28 mouse cellular contexts compared by ENCODE assay signal in genomic region chr5:146759159-146759558, GRCm38 (mm10). TPM values are rescaled to one million over a fixed set of nuclear protein-coding genes. Genes with fewer than 3 reads are reported as not detected.
A peak's percentile ranks its signal among the peaks of the same experiment; 100 is the strongest.
DNase-seq lines count a peak whose midpoint lies in the region; ATAC-seq and TF ChIP-seq lines count a peak whose summit lies in the region.
"Had no signal": no experiment of that assay in that cellular context is flagged by ENCODE, and none has a peak within 500 bp of the region (broad histone marks: within the 10 kb centered on the region; RNA-seq: fewer than 3 reads in every experiment).

No protein-coding gene starts in this region.

- TF ChIP-seq POLR2A in kidney, adult 2 months (IDR thresholded peaks at IDR 0.05; ENCODE audit: low read depth, low read length) = no peak

- H3K9ac ChIP-seq in kidney, postnatal 0 days (ENCODE audit: low read depth, low read length) = no peak overlapping the region
- no peak overlapping the region for H3K9ac ChIP-seq in stomach, postnatal 0 days (ENCODE audit: low read length)
- H3K9ac ChIP-seq: embryonic facial prominence, embryonic 15.5 days; forebrain, embryonic 12.5 days; forebrain, postnatal 0 days; heart, embryonic 15.5 days; hindbrain, embryonic 12.5 days; lung, embryonic 15.5 days; neural tube, embryonic 15.5 days had no signal

- peak; percentile 46; the same call in 1 of the 2 replicates for ATAC-seq in kidney, postnatal 0 days (replicated peaks; ENCODE audit: low FRiP score, low read depth)
- ATAC-seq in stomach, postnatal 0 days (ENCODE audit: low FRiP score, low TSS enrichment) = no peak; the same call in 1 of the 2 replicates
- ATAC-seq: forebrain, postnatal 0 days had no signal

- H3K9me3 ChIP-seq in kidney, postnatal 0 days (replicated peaks; ENCODE audit: low read length) = no peaks in the 10 kb centered on the region
- H3K9me3 ChIP-seq in stomach, postnatal 0 days (ENCODE audit: control insufficient read depth, low read length) = no peaks in the 10 kb centered on the region
- H3K9me3 ChIP-seq: embryonic facial prominence, embryonic 10.5 days; embryonic facial prominence, embryonic 15.5 days; forebrain, embryonic 12.5 days; G1E; heart, embryonic 15.5 days; hindbrain, embryonic 12.5 days; lung, embryonic 15.5 days; neural tube, embryonic 15.5 days had no signal

- H3K4me3 ChIP-seq in kidney, adult 2 months (ENCODE audit: insufficient read depth, low read depth, low read length) = no peak overlapping the region
- H3K4me3 ChIP-seq in kidney, postnatal 0 days (replicated peaks; ENCODE audit: low read depth, low read length) = no peak overlapping the region
- H3K4me3 ChIP-seq in stomach, postnatal 0 days (ENCODE audit: low read depth, low read length) = no peak overlapping the region
- H3K4me3 ChIP-seq: embryonic facial prominence, embryonic 10.5 days; embryonic facial prominence, embryonic 15.5 days; forebrain, embryonic 12.5 days; heart, embryonic 15.5 days; hindbrain, embryonic 12.5 days; lung, embryonic 15.5 days; neural tube, embryonic 15.5 days had no signal

- H3K27me3 ChIP-seq in kidney, adult 2 months (replicated peaks; ENCODE audit: control insufficient read depth, insufficient read depth, low read length) = no peaks in the 10 kb centered on the region
- no peaks in the 10 kb centered on the region for H3K27me3 ChIP-seq in kidney, postnatal 0 days (ENCODE audit: insufficient read depth, low read length)
- H3K27me3 ChIP-seq in stomach, postnatal 0 days (ENCODE audit: control insufficient read depth, insufficient read depth, low read length) = no peaks in the 10 kb centered on the region
- H3K27me3 ChIP-seq: embryonic facial prominence, embryonic 15.5 days; forebrain, embryonic 12.5 days; heart, embryonic 15.5 days; hindbrain, embryonic 12.5 days; lung, embryonic 15.5 days; neural tube, embryonic 15.5 days had no signal

- no peak overlapping the region for H3K27ac ChIP-seq in kidney, adult 2 months (ENCODE audit: insufficient read depth, low read depth, low read length)
- H3K27ac ChIP-seq in kidney, postnatal 0 days = no peak overlapping the region
- 0 out of 2 replicates have a peak overlapping the region, but pooled peaks have one; percentile 18 for H3K27ac ChIP-seq in stomach, postnatal 0 days (replicated peaks)
- H3K27ac ChIP-seq: embryonic facial prominence, embryonic 10.5 days; embryonic facial prominence, embryonic 15.5 days; forebrain, embryonic 12.5 days; heart, embryonic 15.5 days; hindbrain, embryonic 12.5 days; lung, embryonic 15.5 days; neural tube, embryonic 15.5 days had no signal

- no peak overlapping the region for H3K4me2 ChIP-seq in kidney, postnatal 0 days (ENCODE audit: low read length)
- no peak overlapping the region for H3K4me2 ChIP-seq in stomach, postnatal 0 days (replicated peaks; ENCODE audit: low read depth)
- H3K4me2 ChIP-seq: embryonic facial prominence, embryonic 15.5 days; forebrain, embryonic 12.5 days; heart, embryonic 15.5 days; hindbrain, embryonic 12.5 days; lung, embryonic 15.5 days; neural tube, embryonic 15.5 days had no signal

- TF ChIP-seq CTCF in kidney, adult 2 months (conservative IDR thresholded peaks at IDR 0.05; ENCODE audit: insufficient read depth, insufficient read length, low read depth, low read length) = no peak
- no peak for TF ChIP-seq CTCF in kidney, postnatal 0 days (IDR thresholded peaks at IDR 0.05; ENCODE audit: low read depth)
- TF ChIP-seq CTCF in stomach, postnatal 0 days (IDR thresholded peaks at IDR 0.05; ENCODE audit: low read depth) = no peak

- intact Hi-C loops in heart, postnatal 14 days (cut with DNase I) = no loop called here

- TF ChIP-seq EP300 in stomach, postnatal 0 days (optimal IDR thresholded peaks at IDR 0.05) = no peak

- no peaks in the 10 kb centered on the region for H3K36me3 ChIP-seq in kidney, adult 2 months (ENCODE audit: control insufficient read depth, insufficient read depth, low read length)
- peaks cover 26% of the 10 kb centered on the region for H3K36me3 ChIP-seq in kidney, postnatal 0 days (ENCODE audit: insufficient read depth, low read length)
- peaks cover 4% of the 10 kb centered on the region for H3K36me3 ChIP-seq in stomach, postnatal 0 days (ENCODE audit: control insufficient read depth, insufficient read depth, low read length)

- 55% methylated on average over 6 of the region's 6 CpGs for WGBS in kidney, adult 2 months
- WGBS in kidney, postnatal 0 days = 61% methylated on average over 6 of the region's 6 CpGs
- WGBS in stomach, postnatal 0 days = 91% methylated on average over 6 of the region's 6 CpGs

- no peaks in the 10 kb centered on the region; the same call in 1 of the 2 replicates for H3K4me1 ChIP-seq in kidney, adult 2 months (ENCODE audit: control insufficient read depth, insufficient read depth, low read length)
- H3K4me1 ChIP-seq in kidney, postnatal 0 days (replicated peaks; ENCODE audit: insufficient read depth, low read length) = peaks cover 2% of the 10 kb centered on the region; the same call in 1 of the 2 replicates
- H3K4me1 ChIP-seq in stomach, postnatal 0 days (replicated peaks; ENCODE audit: control insufficient read depth, insufficient read depth) = no peaks in the 10 kb centered on the region; the same call in 1 of the 2 replicates
- H3K4me1 ChIP-seq: embryonic facial prominence, embryonic 15.5 days; forebrain, embryonic 12.5 days; hindbrain, embryonic 12.5 days; lung, embryonic 15.5 days; neural tube, embryonic 15.5 days had no signal

- DNase-seq in kidney, adult 11 months = peak; percentile 42
- no peak for DNase-seq in kidney, postnatal 10 days
- DNase-seq in kidney, adult 2 months = peak; percentile 71
- DNase-seq in kidney, postnatal 0 days (ENCODE audit: low spot score) = no peak
- no peak for DNase-seq in stomach, postnatal 0 days (ENCODE audit: low spot score)
- DNase-seq in right cerebral cortex, adult 2 months (ENCODE audit: low spot score in 2 of 2) = no peak
- DNase-seq in heart, postnatal 14 days = no peak
- DNase-seq: adrenal gland, postnatal 10 days; cerebellum, adult 8-10 months; cerebellum, postnatal 25 days; forebrain, postnatal 0 days; gastrocnemius, postnatal 10 days; heart, postnatal 36 days; liver; midbrain, embryonic 14.5 days; retina, postnatal 1 day; right cerebral cortex, postnatal 25 days; spleen, adult 18-20 months; thymus, adult 18-20 months; thymus, postnatal 25 days had no signal

RNA-seq across cellular contexts. Expression of gene Usp12, which starts 35.6 kb away (rescaled TPM):
- 15.8 and 18.9 TPM in 2 replicates for polyA plus RNA-seq in kidney, adult 2 months (2012; rRNA removed)
- 18.7 and 20.0 TPM in 2 replicates for polyA plus RNA-seq in kidney, postnatal 0 days (2015; fragmentation: Nextera tagmentation; extraction: Ambion mirVana)
- 10.4 and 10.5 TPM in 2 replicates for polyA plus RNA-seq in stomach, postnatal 0 days (2015; fragmentation: Nextera tagmentation; extraction: Ambion mirVana)
- 10 to 100 TPM; 17.6 to 18.6 TPM for total RNA-seq in heart, postnatal 14 days (2021)

Comparison
In these comparisons a context has a peak if more than half of its experiments do, and no peak if none do; other contexts are left out.
1. DNase-seq: peak in kidney, adult 11 months (single experiment) and kidney, adult 2 months (single experiment); none in kidney, postnatal 10 days (single experiment), kidney, postnatal 0 days (single experiment), stomach, postnatal 0 days (single experiment), right cerebral cortex, adult 2 months (0 of 2) and heart, postnatal 14 days (0 of 2).